Mouse (Mus musculus): ENCODE results near the gene Ablim1.

Gene Ablim1

GRCm38 (mm10) chr19:57340900-57341742, 26.4 kb upstream of the Ablim1 start:
- no peak for DNase-seq

DNA sequence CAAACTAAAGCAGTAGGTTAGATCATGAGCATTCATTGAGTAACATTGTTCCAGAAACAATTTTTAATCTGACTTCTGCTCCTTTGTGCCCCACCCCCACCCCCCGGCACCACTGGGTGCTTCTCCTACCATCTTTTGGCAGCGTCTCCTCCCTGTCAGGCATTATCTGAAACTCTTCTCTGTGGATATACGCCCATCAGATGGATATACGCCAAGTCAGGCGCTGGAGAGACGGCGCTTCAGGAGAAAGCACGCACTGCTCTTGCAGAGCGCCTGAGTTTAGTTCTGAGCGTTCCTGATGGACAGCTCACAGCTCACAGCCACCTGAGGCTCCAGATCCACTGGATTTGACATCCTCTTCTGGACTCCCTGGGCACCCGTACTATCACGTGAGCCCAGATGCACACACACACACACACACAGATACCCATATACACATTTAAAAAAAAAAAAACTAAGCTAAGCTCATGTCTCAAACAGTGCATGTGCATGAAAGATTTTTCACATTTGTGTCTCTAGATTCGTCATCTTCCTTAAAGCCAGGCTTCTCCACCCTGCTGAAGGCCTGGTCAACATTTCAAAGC, 24.7 kb upstream of the Ablim1 start:
- DNase-seq: no peak

GRCm38 (mm10) chr19:57335135-57335534, 20.4 kb upstream of the Ablim1 start:
- no peak for DNase-seq

DNA sequence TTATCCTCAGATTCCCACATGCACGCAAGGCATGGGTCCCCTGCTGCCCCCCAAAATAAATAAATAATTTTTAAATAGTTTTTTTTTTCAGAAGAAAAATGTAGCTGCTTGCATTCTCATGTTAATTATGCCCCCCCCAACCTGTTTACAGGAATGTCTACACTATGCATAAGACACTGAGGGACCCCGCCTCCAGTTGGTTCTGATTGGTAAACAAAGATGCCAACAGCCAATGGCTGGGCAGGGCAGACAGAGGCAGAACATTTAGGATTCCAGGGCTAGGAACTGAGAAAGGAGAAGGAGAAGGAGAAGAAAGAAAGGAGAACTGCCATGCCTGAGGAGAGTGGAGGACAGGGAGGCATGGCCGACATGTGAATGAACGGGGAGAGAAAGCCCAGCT, 18.6 kb upstream of the Ablim1 start:
- DNase-seq: no peak

GRCm38 (mm10) chr19:57331237-57331636, 16.5 kb upstream of the Ablim1 start:
- no peak for DNase-seq

DNA sequence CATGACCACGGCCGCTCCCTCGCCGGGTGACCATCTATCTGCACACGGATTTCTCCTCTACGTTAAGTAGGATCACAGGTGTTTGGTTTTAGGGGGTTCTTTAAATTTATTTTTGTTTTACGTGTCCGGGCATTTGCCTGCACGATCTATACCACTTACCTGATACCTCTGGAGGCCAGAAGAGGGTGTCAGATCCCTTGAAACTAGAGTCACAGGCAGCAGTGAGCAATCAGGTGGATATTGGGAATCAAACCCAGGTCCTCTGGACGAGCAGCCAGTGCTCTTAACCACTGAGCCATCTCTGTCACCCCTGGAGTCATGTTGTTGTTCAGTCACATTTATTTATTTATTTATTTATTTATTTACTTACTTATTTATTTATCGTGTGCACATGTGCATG, 15.6 kb upstream of the Ablim1 start:
- DNase-seq: no peak

DNA sequence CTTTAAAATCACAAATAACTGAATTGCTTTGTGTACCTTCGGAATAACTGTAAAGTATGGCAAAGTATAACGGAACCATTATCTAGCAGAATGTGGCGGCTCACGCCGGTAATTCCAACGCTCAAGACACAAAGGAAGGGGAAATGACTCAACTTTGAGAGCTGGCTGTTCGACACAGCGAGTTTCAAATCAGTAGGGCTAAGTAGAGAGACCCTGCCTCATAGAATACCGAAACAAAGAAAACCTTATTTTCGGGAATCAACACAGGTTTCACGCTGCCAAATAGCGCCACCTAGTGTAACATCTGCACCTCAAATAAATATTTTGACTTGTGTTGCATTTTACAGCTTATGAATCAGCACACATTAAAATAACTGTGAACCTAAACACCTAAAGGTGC, 14.1 kb upstream of the Ablim1 start:
- no peak for DNase-seq

- DNase-seq: no peak
These were observed 13.6 kb upstream of the Ablim1 start for GRCm38 (mm10) chr19:57328269-57328668.

GRCm38 (mm10) chr19:57327679-57328078, 13.0 kb upstream of the Ablim1 start:
- DNase-seq: no peak

- peak; percentile 58 to 73 for DNase-seq
These were observed 11.1 kb upstream of the Ablim1 start for GRCm38 (mm10) chr19:57325748-57326300.

DNA sequence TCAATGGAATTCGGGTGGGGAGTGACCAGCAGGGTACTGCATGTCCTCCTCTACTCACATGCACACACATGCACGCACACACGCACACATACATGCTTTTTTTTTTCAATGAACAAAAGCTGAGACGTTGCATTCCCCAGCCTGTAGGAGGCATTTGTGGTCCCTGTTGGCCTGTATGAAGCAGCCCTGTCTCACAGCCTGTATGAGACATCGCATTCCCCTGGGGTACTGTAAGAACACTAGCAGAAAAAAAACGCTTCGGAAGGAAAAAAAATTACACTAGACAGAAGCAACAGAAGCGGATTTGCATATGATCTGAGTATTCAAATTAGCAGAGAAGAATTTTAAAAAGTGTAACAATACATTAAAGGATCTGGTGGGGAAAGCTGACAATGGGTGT, 8.4 kb upstream of the Ablim1 start:
- no peak for DNase-seq

DNA sequence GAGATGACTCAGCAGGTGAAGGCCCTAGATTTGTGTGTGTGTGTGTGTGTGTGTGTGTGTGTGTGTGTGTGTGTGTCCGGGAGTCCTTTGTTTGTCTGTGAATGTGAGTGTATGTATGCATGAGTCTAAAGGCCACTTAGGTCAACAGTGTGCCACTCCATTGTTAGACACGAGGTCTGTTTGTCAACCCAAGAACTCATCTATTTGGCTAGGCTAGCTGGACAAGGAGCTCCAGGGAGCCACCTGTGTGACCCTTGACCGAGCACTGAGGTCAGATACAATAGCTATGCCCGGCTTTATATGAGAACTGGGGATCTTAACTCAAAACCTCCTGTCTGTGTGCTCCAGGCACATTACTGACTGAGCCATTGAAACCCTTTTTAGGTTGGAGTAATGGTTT, 7.8 kb upstream of the Ablim1 start:
- DNase-seq: no peak

- DNase-seq: no peak
These were observed 7.1 kb upstream of the Ablim1 start for GRCm38 (mm10) chr19:57321839-57322238.

DNA sequence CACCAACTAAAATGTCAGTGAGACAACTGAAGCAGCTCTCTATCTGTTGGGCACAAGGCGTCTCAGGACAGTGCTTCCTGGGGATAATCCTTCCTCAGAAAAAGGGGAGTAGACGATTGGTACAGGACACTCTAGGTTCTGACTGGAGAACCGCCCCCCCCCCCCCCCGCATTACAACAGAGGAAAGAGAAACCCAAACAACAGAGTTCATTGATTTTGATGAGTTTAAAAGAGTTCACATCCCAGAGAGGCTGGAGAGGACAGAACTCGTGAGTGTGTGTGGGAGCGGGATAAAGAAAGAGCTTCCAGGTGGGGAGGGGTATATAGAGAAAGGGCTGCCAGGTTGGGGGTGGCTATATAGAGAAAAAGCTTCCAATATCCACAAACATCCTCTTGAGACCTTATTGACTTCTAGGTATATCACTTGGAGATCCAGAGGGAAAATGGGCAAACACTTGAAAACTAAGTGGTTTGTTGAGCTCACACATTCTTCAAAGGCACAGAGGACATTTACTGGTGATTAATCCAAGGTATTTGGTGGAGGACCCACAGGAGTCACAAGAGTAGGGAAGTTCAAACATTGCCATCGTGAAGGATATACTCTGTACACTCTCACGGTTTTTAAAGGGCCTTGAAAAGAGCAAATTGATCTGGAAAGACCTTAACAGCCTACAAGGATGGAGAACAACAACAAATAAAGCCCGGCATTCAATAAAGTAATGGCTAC, 6.1 kb upstream of the Ablim1 start:
- DNase-seq: no peak

GRCm38 (mm10) chr19:57316597-57316996, 1.9 kb upstream of the Ablim1 start:
- no peak for DNase-seq

DNA sequence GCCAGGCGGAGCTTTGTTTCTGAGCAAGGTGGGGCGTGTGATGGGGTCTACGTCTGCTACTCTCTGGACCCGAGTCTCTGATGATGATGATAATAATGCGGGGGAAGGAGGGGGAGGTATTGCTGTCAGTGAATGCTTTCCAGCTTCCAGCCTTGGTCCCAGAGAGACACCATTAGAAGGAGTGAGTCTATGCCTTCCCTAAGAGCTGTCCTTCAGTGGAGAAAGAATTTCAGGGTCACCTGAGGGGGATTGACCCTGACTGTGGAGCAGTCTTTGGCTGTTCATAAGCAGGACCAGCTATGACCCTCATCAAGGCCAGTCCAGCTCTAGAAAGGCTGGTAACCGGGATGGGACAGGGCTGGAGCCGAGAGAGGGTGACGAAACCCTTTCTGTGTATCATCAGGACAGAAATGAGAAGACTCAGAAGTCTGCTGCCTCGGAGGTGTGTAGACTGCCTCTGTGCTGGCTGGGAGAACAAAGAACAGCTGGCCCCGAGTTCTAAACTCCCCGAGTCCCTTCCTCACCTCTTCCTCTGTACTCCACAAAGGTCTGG, 370 bp upstream of the Ablim1 start:
- no peak for DNase-seq

GRCm38 (mm10) chr19:57313891-57314345, 801 bp downstream of the Ablim1 start:
- no peak for DNase-seq

DNA sequence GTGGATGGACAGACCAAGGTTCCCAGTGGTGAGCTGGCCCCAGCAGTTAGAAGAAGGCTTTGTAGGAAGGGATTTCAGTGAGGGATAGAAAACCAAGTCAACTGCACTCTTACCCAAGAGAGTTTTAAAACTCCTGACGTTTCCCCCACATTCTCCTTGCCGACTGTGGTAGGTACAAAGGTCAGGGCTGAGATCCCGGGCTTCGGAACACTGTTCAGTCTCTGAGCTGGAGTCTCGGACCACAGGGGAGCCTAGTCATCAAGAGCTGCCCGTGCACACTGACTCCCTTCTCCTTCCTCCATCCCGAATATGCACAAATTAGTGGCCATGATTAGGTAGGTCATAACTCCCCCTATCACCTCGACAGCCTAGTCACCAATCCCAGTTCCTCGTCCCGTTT, 1.5 kb downstream of the Ablim1 start:
- DNase-seq: no peak

GRCm38 (mm10) chr19:57309980-57310379, 4.7 kb downstream of the Ablim1 start:
- no peak for DNase-seq

- DNase-seq: no peak
These were observed 8.1 kb downstream of the Ablim1 start for GRCm38 (mm10) chr19:57306601-57307000.

- no peak for DNase-seq
These were observed 8.7 kb downstream of the Ablim1 start for GRCm38 (mm10) chr19:57305972-57306371.

DNA sequence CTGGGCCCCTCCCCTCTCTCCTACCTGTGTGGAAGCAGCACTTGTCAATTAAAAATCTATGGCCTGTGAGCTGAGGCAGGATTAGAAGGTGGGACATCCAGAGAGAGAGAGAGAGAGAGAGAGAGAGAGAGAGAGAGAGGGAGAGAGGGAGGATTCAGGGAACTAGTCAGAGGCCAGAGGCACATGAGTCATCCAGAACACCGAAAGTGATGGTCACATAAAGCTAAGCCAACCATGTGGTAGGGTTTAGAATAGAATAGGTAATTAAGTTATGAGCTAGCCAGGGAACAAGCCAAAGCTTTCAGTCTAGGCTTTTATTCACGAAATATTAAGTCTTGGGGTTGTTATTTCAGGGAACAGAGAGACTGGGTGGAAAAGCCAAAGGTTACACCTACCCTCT, 10.1 kb downstream of the Ablim1 start:
- DNase-seq: no peak

- peak; percentile 23 to 39 for DNase-seq
These were observed 12.7 kb downstream of the Ablim1 start for GRCm38 (mm10) chr19:57301961-57302395.
